Mouse (Mus musculus): ENCODE results near the gene Relch.

The Relch gene

GRCm38 (mm10) chr1:105795705-105796104, 132.0 kb downstream of the Relch start:
- DNase-seq (ENCODE audit: low spot score): no peak

DNA sequence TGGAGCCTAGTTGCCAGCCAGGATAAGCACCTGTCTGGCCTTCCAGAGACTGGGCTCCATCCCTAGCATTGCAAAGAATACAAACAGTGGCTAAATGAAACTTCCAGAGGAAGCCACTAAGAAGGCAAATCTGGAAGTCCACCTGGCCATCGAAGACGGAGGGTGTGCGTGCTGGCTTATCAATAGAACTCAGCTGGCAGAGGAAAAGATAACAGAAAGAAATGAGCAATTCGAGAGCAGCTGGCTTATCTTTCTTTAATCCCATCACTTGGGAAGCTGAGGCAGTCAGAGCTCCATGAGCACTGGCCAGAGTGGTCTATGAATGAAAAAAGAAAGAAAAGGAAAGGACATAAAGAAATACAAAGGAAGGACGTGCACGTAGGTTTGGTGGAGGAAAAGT, 136.9 kb downstream of the Relch start:
- DNase-seq (ENCODE audit: low spot score): no peak

GRCm38 (mm10) chr1:105801252-105801651, 137.6 kb downstream of the Relch start:
- DNase-seq (ENCODE audit: low spot score): no peak

- no peak for DNase-seq (ENCODE audit: low spot score)
Measured at GRCm38 (mm10) chr1:105802941-105803340, 139.3 kb downstream of the Relch start.

DNA sequence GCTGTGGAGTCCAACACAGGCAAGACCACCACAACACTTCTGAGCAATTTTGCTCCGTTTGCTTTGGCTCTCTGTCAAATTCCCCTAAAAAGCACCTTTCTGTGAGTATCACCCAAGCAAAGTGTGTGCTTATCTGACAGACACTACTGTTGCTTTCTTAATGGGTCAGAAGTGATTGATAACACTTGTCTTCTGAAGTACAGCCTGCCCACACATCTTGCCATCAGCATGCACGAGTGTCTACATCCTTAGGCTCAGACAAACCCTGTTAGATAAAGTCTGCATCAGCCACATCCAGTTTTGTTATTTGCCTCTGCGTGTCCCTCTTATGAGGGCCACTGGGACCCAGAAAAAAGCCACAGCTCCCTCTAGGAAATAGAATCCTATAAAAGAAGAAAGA, 140.6 kb downstream of the Relch start:
- no peak for DNase-seq (ENCODE audit: low spot score)
